Mouse (Mus musculus): Measurements from ENCODE around the gene Fam234b.

Gene Fam234b

DNA sequence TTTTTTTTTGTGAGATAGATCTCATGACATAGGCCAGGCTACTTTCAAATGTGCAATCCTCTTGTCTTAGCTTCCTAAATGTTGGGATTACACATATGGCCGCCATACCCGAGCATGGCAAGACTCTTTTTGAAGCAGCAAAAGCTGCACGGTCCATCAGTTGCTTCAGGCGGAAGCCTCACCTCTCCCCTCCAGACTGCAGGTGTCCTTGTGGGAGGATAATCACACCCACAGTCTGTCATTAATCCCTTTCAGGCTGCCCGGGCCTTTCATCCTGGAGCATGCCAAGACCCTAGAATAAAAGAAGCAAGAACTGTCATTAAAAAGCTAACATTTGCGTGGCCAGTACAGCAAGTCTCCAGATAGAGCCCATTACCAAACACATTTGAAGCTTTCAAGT, 71.8 kb downstream of the Fam234b start:
- no peak for DNase-seq (ENCODE audit: low spot score)

DNA sequence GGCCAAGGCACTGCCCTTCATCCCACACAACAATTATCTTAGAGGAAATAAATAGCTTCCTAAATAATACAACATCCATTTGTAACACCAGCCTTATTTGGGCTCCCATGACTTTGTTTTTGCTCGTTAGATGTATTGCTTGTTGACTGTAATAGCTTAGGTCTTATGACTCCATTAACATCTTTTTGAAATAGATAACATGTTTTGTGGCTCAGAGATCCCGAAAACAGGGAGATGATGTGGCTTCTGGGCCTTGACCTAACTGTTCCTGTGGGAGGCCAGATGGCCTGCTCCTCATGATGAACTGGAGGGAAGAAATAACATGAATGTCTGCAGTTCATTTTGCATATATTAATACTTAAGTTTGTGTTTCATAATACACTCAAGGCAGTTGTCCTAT, 74.0 kb downstream of the Fam234b start:
- no peak for DNase-seq (ENCODE audit: low spot score)

DNA sequence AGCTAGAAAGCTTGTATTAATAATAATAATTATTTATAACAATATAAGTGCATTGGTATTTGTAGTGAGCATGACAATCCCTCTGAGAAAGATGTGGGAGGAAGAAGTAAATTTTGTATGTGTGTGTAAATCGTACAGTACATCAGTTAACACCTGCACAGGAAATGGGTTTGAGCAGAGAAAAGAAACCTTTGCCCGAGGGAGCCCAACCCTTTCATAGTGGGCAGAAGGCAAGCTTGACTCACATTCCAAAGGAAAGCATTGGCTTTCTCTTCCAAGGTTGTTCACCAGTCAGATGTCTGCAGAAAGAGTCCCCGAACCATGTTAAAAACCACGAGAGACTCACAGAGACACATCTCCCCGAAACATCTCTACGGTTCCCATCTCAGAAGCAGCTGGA, 75.3 kb downstream of the Fam234b start:
- DNase-seq (ENCODE audit: low spot score) = no peak

DNA sequence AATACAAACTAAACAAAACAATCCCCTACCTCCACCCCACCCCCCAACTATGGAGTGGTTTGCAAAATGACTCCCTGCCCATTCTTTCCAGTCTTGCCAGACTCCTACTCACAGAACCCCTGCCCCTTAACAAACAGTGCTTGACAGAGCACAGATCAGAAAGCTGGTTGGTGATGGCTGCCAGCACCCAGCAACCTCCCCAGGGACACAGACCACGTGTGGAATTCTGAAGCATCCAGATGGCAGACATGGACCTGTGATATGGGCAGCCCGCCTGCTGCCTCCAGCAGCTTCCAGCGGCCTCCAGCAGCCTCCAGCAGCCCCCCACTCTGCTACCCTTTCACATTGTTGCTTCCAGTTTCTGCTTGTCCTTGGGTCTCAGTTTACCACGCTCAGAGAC, 77.5 kb downstream of the Fam234b start:
- no peak for DNase-seq (ENCODE audit: low spot score)

DNA sequence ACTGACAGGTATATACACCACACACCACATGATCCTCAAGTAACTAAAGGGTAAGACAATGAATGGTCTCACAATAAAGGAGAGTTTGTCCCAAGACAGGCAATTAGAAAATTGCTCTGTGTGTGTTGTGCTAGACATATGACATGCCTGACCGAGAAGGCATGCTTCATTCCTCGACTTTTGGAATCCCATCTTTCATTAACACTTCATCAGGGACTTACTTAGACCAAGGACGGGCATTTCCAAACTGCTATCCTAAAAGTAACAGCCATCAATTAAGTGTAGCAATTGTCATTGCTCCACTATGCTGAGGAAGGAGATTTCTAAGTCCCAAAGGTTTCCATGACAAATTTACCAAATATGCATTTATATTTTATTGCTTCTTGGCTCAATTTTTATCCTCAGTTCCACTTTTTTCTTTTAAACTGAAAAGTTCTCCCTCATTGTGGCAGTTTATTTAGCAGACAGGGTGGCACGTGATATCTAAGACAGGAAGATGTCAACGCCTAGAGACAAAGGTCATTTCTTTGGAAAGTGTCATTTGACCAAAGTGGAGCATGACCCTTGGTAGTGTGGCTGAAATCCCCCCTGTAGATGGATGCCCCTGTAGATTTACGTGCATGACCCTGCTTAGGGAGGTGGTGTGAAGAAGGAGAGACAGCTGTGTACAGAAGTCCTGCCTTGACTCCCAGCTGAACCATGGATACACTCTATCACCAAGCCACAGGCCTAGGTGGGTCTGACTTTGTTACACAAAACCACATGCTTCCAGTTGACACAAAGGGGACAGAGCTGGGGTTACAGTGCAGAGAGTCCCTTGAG, 78.9 kb downstream of the Fam234b start:
- DNase-seq (ENCODE audit: low spot score) = no peak

DNA sequence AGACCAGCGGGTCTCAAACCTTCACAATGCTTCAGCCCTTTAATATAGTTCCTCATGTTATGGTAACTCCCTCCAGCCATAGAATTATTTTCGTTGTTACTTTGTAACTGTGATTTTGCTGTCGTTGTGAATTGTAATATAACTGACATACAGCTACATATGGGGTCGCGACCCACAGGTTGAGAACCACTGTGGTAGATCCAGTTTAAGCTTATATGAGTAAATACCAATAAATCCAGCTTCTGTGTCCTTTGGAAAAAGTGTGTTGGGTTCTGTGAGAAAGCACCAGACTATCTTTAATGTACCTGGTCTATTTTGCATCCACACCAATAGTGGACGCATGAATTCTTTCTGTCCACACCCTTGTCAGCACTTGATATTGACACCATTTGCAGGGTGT, 80.5 kb downstream of the Fam234b start:
- no peak for DNase-seq (ENCODE audit: low spot score)

DNA sequence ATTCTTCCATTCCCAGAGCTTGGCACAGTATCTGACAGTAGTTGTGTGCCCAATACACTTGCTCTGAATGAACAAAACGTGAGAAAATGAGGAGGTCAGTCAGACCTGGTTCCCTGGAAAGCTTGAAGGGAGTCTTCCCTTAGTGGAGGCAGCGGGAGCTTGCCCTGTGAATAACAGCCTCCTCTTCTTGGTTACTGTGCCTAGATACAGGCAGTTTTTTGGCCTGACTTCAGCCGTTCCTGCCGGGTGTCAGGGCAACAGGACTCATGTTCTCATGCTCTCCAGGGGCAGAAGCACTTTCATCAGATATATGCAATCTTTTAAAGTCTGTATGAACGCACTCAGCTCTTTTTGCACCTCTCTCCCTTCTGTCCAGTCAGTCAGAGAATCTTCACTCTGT, 81.5 kb downstream of the Fam234b start:
- no peak for DNase-seq (ENCODE audit: low spot score)

DNA sequence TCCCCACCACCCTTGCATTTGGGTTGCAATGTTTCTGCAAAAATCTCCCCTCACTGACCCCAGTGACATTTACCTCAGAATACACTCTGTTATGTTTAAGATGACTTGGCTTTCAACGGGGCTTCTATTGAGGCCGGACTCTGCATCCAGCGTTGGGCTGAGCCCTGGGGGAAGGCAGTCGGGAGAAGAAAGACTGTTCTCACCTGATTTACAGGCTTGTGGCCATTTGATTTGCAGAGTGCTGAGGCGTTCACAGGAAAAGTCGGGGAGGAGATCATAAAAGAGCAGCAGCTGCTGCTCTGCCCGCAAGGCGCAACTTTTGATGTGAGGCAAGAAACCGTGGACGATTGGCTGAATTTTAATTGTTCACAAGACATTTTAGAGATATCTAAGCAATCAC, 82.1 kb downstream of the Fam234b start:
- no peak for DNase-seq (ENCODE audit: low spot score)

DNA sequence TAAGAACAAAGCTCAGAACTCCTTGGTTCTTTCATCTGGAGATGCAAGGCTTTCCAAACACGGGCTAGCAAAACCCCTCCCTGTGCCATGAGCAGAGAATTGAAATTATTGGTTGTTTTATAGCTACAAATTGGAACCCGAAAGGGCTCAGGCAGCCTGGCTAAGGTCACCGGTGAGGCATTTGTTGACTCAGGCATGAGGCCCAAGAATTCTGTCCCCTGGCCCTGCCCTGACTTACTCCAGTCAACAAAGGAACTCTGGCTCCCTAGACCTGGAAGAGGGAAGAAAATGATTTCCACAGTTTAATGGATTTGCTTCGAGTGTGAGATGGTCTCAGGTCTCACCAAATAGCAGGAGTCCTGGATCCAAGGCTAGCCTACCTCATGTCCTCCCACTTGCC, 94.6 kb downstream of the Fam234b start:
- no peak for DNase-seq (ENCODE audit: low spot score)

DNA sequence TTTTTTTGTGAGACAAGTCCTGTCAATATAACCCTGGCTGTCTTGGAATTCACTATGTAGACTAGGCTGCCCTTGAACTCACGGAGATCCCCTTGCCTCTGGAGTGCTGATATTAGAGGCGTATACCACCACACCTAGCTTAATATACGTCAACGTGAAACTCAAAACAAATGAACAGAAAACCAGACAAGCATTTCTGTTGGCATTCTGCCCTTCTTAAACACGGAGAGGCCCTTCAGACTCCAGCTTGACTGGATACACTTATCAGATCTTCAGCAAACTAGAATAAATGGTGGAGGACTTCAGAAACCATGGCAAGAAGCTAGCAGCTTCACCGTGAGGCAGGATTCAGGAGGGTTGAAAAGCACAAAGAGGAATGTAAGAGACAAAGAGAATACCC, 96.4 kb downstream of the Fam234b start:
- no peak for DNase-seq (ENCODE audit: low spot score)
